Mouse (Mus musculus): ENCODE measurements around the gene Gm45233. TPM values are rescaled to one million over a fixed set of nuclear protein-coding genes. Genes with fewer than 3 reads are reported as not detected.

Gm45233 gene
- total RNA-seq, 1 experiment from 2014 or later = 2.6 TPM

DNA sequence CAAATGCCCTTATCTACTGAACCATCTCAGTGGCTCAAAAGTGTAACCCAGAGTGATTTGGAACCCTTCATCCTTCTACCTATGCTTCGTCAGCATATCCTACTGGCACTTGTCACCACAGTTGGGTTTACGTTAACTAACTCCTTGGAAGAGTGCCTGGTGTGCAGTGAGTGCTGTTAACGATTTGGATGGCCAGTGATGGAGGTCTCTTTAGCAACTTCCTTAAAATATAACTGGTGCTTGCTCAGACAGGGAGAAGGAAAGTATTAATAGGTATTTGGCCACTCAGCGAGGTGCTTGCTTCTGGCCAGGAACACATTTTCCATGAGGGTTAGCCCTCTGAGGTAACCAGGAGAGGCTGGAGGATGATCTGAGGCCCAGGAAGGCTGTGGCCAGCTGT is 3.9 kb downstream of the Gm45233 start:
- ATAC-seq (replicated peaks; ENCODE audit: low read depth, poor library complexity, severe bottlenecking) = no peak

GRCm38 (mm10) chr7:43448246-43448645 is 4.3 kb downstream of the Gm45233 start:
- ATAC-seq (replicated peaks; ENCODE audit: low read depth, poor library complexity, severe bottlenecking) = no peak

GRCm38 (mm10) chr7:43449811-43450210 is 5.9 kb downstream of the Gm45233 start:
- no peak for ATAC-seq (replicated peaks; ENCODE audit: low read depth, poor library complexity, severe bottlenecking)

- no peak for ATAC-seq (replicated peaks; ENCODE audit: low read depth, poor library complexity, severe bottlenecking)
Measured at GRCm38 (mm10) chr7:43451726-43452125, 7.8 kb downstream of the Gm45233 start.

GRCm38 (mm10) chr7:43452609-43453008 is 8.7 kb downstream of the Gm45233 start:
- ATAC-seq (replicated peaks; ENCODE audit: low read depth, poor library complexity, severe bottlenecking) = peak; percentile 94

DNA sequence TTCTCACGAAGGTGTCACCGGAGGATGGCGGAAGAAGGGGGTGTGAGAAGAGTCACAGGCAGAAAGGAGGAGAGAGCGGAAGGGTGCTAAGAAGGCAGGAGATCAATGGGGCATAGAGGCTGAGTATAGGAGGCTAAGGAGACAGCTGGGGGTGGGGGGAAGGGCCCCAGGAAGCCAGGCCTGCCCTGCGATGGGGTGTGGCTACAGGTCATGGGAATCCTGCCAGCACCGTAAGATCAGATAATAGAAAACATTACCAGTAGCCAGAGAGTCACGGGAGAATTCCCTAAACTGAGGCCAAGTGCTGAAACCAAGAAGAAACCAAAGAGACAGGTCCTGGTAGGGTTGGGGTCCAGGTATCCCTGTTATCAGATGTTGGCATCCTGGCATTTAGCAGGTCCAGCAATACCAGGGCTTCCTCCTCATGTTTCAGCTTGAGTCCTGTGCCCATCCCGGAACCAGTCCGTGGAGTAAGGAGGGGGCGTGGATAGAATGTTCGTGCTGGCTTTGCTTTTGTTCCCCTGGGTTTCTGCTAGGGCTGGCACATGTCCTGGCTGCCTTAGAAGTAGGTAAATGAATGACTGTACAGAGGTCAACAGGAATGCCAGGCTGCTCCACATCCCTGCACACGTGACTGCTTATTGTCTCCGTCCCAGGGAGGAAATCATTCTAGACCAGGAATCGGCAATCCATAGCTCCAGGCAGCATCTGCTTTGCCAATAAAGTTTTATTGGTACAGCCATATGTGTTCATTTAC is 9.8 kb downstream of the Gm45233 start:
- no peak for ATAC-seq (replicated peaks; ENCODE audit: low read depth, poor library complexity, severe bottlenecking)

GRCm38 (mm10) chr7:43454371-43454770 is 10.4 kb downstream of the Gm45233 start:
- no peak for ATAC-seq (replicated peaks; ENCODE audit: low read depth, poor library complexity, severe bottlenecking)

DNA sequence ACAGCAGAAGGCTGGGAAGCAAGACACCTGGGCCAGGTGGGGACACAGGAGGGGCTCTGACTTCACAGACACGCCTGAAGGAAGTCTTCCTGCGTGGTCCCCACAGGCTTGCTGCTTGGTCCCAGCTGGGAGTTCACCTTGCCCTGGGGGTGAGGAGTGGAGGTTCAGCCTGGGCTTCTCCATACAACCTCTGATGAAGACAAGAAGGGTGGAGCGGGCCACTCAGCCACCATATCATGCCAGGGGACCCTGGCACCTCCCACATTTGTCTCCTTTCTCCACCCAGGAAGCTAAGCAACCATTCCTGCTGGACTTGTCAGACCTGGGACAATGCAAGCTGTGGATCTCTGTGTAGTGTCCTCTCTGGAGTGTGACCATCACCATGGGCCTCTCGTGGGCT is 18.9 kb downstream of the Gm45233 start, which contains the start of gene Vsig10l:
Vsig10l (plus strand) TSS at position 301 of the 400 bp plus-strand sequence.
- no peak for ATAC-seq (replicated peaks; ENCODE audit: low read depth, poor library complexity, severe bottlenecking)

GRCm38 (mm10) chr7:43463976-43464375 is 20.0 kb downstream of the Gm45233 start:
- no peak for ATAC-seq (replicated peaks; ENCODE audit: low read depth, poor library complexity, severe bottlenecking)

DNA sequence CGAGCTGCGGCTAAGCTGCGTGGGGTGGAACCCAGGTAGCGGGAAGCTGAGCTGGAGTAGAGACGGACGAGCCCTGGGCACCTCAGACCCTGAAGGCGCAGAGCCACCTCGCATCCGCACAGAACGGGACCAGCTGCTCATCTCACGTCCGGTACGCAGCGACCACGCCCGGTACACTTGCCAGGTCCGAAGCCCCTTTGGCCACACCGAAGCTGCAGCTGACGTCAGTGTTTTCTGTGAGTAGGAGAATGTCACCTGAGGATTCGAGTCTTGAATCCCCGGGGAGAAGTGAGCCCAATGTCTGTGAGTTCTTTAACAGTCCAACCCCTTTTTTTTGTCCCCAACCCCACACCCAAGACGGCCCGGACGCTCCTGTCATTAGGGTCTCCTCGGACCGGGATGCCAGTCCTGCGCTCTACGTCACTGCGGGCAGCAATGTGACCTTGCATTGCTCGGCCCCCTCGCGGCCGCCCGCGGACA is 21.0 kb downstream of the Gm45233 start:
- ATAC-seq (replicated peaks; ENCODE audit: low read depth, poor library complexity, severe bottlenecking) = 0 out of 2 replicates have a peak, but pooled peaks have one; percentile 7

- ATAC-seq (replicated peaks; ENCODE audit: low read depth, poor library complexity, severe bottlenecking) = peak; percentile 83
Measured at GRCm38 (mm10) chr7:43465344-43466098, 21.6 kb downstream of the Gm45233 start.

DNA sequence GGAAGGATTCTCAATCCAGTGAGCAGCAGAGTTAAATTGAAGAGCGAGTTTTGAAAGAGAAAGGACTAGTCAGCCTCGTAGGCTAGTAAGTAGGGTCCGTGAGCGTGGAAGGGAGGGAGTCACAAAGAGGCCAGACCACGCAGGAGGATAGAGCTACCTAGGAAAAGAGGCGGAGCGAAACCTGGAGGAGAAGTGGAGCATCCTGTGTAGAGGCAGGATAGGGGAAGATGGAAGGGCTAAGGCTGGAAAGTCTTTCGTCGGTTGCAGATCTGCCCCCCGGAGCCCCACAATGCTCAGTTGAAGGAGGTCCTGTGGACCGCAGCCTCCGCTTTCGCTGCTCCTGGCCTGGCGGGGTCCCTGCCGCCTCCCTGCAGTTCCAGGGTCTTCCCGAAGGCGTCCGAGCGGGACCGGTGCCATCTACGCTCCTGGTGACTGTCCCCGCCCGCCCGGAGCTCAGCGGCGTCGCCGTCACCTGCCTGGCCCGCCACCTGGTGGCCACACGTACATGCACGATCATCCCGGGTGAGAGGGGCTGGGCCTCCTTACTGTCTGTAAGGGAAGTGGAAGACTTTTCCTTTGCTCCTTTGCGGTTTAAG is 22.3 kb downstream of the Gm45233 start:
- peak; percentile 55 for ATAC-seq (replicated peaks; ENCODE audit: low read depth, poor library complexity, severe bottlenecking)

GRCm38 (mm10) chr7:43470373-43470772 is 26.4 kb downstream of the Gm45233 start:
- no peak for ATAC-seq (replicated peaks; ENCODE audit: low read depth, poor library complexity, severe bottlenecking)

GRCm38 (mm10) chr7:43475706-43476105 is 31.8 kb downstream of the Gm45233 start:
- ATAC-seq (replicated peaks; ENCODE audit: low read depth, poor library complexity, severe bottlenecking) = peak; percentile 67

DNA sequence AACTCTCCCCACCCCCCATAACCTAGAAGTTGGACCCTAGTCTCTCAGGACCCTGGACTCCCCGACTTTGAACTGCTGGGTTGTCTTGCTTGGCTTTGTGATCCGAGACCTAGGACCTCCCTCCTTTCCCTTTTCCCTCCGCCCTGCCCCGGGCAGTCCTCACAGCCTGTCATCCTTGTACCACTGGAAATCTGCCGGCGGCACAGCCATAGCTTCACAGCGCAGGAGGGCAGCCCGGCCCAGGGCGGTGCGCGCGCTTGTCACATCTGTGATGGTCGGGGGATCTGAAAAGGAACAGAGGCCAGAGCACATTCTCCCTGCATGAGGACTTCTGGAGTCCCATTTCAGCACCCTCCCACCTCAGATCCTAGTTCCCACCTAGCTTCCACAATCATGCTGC is 32.4 kb downstream of the Gm45233 start:
- ATAC-seq (replicated peaks; ENCODE audit: low read depth, poor library complexity, severe bottlenecking) = no peak

DNA sequence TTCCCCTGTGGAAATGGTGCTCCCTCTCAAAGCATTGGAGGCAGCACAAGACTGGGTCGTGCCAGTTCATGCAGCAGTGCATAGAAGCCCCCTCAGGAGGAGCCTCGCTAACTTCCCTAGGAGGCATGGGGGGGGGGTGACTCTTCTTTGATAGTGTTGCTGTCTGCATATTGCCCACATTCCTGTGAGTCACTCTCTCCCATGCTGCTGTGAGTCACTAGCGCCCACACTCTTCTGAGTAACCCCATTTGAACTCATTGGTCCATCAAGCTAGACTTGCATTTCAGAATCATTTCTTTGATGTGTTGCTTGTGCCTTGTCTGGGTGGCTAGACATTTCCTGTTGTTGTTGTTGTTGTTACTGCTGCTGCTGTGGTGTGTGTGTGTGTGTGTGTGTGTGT is 37.3 kb downstream of the Gm45233 start:
- no peak for ATAC-seq (replicated peaks; ENCODE audit: low read depth, poor library complexity, severe bottlenecking)

- no peak for ATAC-seq (replicated peaks; ENCODE audit: low read depth, poor library complexity, severe bottlenecking)
Measured at GRCm38 (mm10) chr7:43482090-43482716, 38.3 kb downstream of the Gm45233 start.

- ATAC-seq (replicated peaks; ENCODE audit: low read depth, poor library complexity, severe bottlenecking) = peak; percentile 52; the same call in 1 of the 2 replicates
Measured at GRCm38 (mm10) chr7:43483236-43483635, 39.3 kb downstream of the Gm45233 start.

DNA sequence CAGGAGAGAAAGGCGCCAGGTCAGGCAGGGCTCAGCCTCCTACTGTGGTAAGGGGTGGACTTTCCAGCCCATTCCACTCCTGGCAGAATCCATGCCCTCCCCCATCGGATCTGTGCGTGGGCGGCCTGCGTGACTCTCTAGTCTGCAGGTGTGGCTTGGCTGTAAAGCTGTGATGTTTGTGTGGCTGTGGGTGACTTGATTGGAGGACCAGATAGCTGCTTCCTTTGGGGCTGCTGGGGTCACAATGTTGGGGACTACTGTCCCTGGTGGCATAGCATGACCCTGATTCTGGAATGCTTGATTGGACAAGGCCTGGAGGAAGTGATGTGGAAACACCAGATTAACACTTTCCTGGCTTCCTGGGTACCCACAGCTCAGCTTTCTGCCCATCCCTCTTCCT is 44.7 kb downstream of the Gm45233 start:
- ATAC-seq (replicated peaks; ENCODE audit: low read depth, poor library complexity, severe bottlenecking) = no peak

DNA sequence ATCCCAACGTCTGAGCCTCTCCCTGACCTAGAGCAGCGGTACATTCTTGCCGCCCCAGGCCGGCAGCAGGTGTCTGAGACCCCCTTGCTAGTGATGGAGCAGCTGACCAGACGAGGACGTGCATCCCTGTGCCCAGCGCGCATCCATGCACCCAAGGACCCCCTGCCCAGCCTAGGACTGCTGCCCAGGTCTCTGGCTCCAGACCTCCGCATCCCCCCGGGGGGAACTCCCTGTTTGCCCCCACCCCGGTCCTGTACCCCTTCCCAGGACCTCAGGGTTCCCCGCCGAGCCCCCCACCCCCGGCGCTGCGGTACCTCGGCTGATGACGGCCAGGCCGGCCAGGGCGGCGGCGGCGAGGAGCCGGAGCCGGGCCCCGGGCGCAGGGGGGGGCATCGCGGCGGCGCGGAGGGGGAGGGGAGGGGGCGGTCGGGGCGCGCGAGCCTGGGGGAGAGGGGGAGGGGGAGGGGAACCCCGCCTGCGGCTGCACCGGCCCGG is 45.8 kb downstream of the Gm45233 start, which contains the start of gene Iglon5:
Iglon5 (minus strand) TSS at position 445 of the 495 bp plus-strand sequence.
- no peak for ATAC-seq (replicated peaks; ENCODE audit: low read depth, poor library complexity, severe bottlenecking)
